Mouse (Mus musculus): ENCODE results near the gene Olfr859.
"Not testable (repeated sequence)": the region's sequence is repeated elsewhere in the genome, so short reads cannot be mapped to it uniquely, and the experiment has no call there.

The Olfr859 gene

GRCm38 (mm10) chr9:19804606-19805005, at the start of gene Olfr859:
Gene Olfr859, plus strand, starts transcription at chr9:19804906.
- DNase-seq (ENCODE audit: low read depth) = not testable (repeated sequence)

DNA sequence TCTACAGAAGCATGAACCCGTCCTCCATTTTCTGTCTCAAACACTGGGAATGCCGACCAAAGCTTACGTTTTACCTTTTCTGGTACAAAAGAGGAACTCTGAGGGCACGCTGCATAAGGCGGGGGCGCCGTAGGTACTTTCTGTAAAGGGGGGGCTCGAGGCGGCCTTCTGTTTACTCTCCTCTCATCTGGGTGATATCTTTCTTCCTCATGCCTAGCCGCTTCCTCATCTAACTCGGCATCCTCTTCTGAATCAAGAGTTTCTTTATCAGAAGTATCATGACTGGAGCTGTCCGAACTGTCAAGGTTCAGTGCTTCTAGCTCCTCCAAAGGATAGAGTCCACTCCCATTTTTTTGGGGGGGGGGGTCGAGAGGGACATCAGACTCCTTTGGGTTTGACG, 35.6 kb upstream of the Olfr859 start:
- no peak for DNase-seq (ENCODE audit: low read depth)

DNA sequence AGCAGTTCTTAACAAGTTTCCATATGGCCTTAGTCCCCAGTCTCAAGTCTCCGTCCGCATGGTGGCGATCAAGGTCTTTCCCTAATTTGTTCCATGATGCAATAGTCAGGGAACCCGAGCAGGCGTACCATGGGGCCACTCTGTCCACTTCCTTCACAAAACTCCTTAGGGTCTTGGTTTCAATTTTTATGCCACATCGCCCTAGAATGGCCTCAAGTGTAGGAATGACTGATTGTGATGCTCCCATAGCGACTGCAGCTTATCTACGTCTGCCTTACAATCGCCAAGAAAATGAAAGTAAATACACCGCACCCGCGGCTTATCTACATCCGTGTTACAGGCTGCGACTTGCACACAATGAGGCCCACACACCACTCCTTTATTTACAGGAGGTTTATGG, 35.0 kb upstream of the Olfr859 start:
- no peak for DNase-seq (ENCODE audit: low read depth)

DNA sequence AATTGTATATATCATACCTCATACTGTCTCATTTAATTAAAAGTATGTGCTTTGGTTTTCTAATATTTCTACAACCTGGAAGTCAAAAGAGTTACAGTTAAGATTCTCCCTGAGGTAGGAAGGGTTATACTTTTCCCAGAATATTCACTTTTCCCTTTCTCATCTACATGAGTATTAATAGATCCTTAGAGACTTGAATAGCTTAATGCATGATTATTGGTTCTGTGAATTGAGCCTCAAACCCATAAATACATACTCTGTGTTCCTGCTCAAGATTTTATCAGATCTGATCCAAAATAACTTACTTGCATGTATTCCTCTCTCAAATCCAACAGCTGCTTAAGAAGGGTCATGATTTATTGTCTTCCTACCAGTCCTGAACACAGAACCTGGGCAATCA, 24.7 kb upstream of the Olfr859 start, which contains the start of gene Olfr58:
Gene Olfr58 (plus strand): TSS at position 301 of the 400 bp plus-strand sequence.
- no peak for DNase-seq (ENCODE audit: low read depth)

DNA sequence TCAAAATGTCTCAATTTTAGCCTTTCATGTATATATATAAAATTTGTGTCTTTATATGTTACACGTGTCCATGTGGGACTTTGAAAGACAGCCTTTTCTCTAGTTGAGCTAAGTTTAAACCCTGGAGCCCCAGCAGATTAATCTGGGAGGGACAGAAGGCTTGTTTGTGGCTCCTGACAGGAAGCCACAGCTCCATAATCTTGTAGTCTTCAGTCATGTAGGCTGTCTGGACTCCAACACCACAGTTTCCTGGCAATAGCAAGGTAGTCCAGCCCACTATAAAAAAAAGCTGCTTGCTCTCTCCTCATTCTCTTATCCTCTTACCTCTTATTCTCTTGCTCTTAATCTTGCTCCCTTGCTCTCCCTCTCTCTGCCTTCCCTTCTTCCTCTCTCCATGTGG, 1.7 kb upstream of the Olfr859 start:
- DNase-seq (ENCODE audit: low read depth) = no peak

- no peak for DNase-seq (ENCODE audit: low read depth)
These were observed 44.9 kb downstream of the Olfr859 start, which contains the start of gene Olfr860 for GRCm38 (mm10) chr9:19849647-19850046. Gene Olfr860, minus strand, starts transcription at chr9:19849747.

Data from fibroblast of lung, adult 2 months (primary cell).